Mouse (Mus musculus) liver, embryonic 11.5 days (tissue): ENCODE data around the gene Lrrc61. TPM values are rescaled to one million over a fixed set of nuclear protein-coding genes. Genes with fewer than 3 reads are reported as not detected.

Experiments used
- ATAC-seq: fragments of 200-750 bp; cut with Nextera tagmentation; replicated peaks from 2 replicates; pipeline ENCODE4 v1.8.0; 2017; ENCODE audit warnings: moderate number of reproducible peaks, mild to moderate bottlenecking, moderate TSS enrichment, moderate library complexity; ENCODE audit not compliant: low FRiP score
- DNase-seq: peaks from one replicate; pipeline ENCODE4 v3.0.0-alpha.2; 2017; ENCODE audit warnings: low spot score
- H3K27ac ChIP-seq: fragments of 300-500 bp; sonication (generic); 2 replicates; pipeline ENCODE4 v1.5.1; 2014; ENCODE audit warnings: mild to moderate bottlenecking, low read depth, low read length, control low read depth
- H3K27me3 ChIP-seq: fragments of 300-500 bp; sonication (generic); replicated peaks from 2 replicates; pipeline ENCODE4 v1.6.1; 2014; ENCODE audit warnings: low read length, mixed read lengths; ENCODE audit not compliant: control insufficient read depth, insufficient read depth
- H3K36me3 ChIP-seq: fragments of 300-500 bp; sonication (generic); 2 replicates; pipeline ENCODE4 v1.6.1; 2014; ENCODE audit warnings: mild to moderate bottlenecking, low read length, moderate library complexity, mixed read lengths; ENCODE audit not compliant: control insufficient read depth, insufficient read depth
- H3K4me1 ChIP-seq: fragments of 300-500 bp; sonication (generic); replicated peaks from 2 replicates; pipeline ENCODE4 v1.6.1; 2014; ENCODE audit warnings: low read length, mixed read lengths; ENCODE audit not compliant: control insufficient read depth, insufficient read depth
- H3K4me2 ChIP-seq: fragments of 300-500 bp; sonication (generic); 2 replicates; pipeline ENCODE4 v1.6.1; 2014; ENCODE audit warnings: mild to moderate bottlenecking, control low read depth, moderate library complexity
- H3K4me3 ChIP-seq: fragments of 300-500 bp; sonication (generic); 2 replicates; pipeline ENCODE4 v1.5.1; 2014; ENCODE audit warnings: low read depth, low read length, control low read depth
- H3K9ac ChIP-seq: fragments of 300-500 bp; sonication (generic); 2 replicates; pipeline ENCODE4 v1.6.1; 2014; ENCODE audit warnings: low read depth, low read length, control low read depth
- H3K9me3 ChIP-seq: fragments of 300-500 bp; sonication (generic); 2 replicates; pipeline ENCODE4 v1.6.1; 2016; ENCODE audit warnings: low read length, inconsistent platforms, mixed read lengths; ENCODE audit not compliant: control insufficient read depth
- WGBS: fragments of 180-500 bp; shearing (Covaris S2); extraction: QIAGEN DNeasy Blood & Tissue Kit; methylation state at CpG from one replicate; pipeline ENCODE4 v1.1.7; 2014; 5-methylcytosine and 5-hydroxymethylcytosine counted together
- polyA plus RNA-seq: library from polyadenylated mRNA; unstranded; fragments of >200 nt; fragmentation: Nextera tagmentation; extraction: Ambion mirVana; gene quantifications from 2 replicates; pipeline ENCODE4 v1.2.1, GENCODE M21; 2014

Lrrc61 gene
- polyA plus RNA-seq, 1 experiment from 2014 or later, result 4.6 TPM

GRCm38 (mm10) chr6:48572572-48573061, 18.0 kb downstream of the Lrrc61 start, which contains the start of gene Rarres2:
TSS of gene Rarres2 (minus strand) at chr6:48572789.
- Histone ChIP-seq H3K9me3 (no peaks in the 10 kb centered on the region), H3K36me3 (no peaks in the 10 kb centered on the region), H3K4me2 (no peak within 1 kb of the TSS), H3K4me3 (no peak within 1 kb of the TSS), H3K9ac (no peak within 1 kb of the TSS), H3K27me3 (no peaks in the 10 kb centered on the region), H3K27ac (no peak within 1 kb of the TSS), H3K4me1 (peaks cover 4% of the 10 kb centered on the region)
- DNase-seq, result no peak
- 36% methylated on average over 6 of the region's 6 CpGs for WGBS
- ATAC-seq, result no peak

GRCm38 (mm10) chr6:48573280-48573679, 18.7 kb downstream of the Lrrc61 start:
- Histone ChIP-seq H3K27me3 (no peaks in the 10 kb centered on the region), H3K9me3 (no peaks in the 10 kb centered on the region), H3K4me1 (peaks cover 4% of the 10 kb centered on the region), H3K4me2 (no peak overlapping the region), H3K4me3 (no peak overlapping the region), H3K27ac (no peak overlapping the region), H3K36me3 (no peaks in the 10 kb centered on the region), H3K9ac (no peak overlapping the region)
- WGBS, result 43% methylated on average over 10 of the region's 10 CpGs
- DNase-seq (no peak), ATAC-seq (no peak)

- Histone ChIP-seq H3K27me3 (no peaks in the 10 kb centered on the region), H3K9ac (no peak overlapping the region), H3K4me1 (peaks cover 4% of the 10 kb centered on the region), H3K36me3 (no peaks in the 10 kb centered on the region), H3K4me3 (no peak overlapping the region), H3K4me2 (no peak overlapping the region), H3K27ac (no peak overlapping the region), H3K9me3 (no peaks in the 10 kb centered on the region)
- WGBS, result 66% methylated on average over 3 of the region's 3 CpGs
- DNase-seq, result no peak
- ATAC-seq, result no peak
Measured at GRCm38 (mm10) chr6:48573981-48574380, 19.4 kb downstream of the Lrrc61 start.

GRCm38 (mm10) chr6:48578736-48579135, 24.1 kb downstream of the Lrrc61 start:
- H3K4me2 ChIP-seq, result no peak overlapping the region
- no peak overlapping the region for H3K4me3 ChIP-seq
- H3K27ac ChIP-seq, result no peak overlapping the region
- DNase-seq (no peak), ATAC-seq (no peak)
- H3K36me3 ChIP-seq, result no peaks in the 10 kb centered on the region
- H3K9ac ChIP-seq, result no peak overlapping the region
- WGBS, result 35% methylated on average over 5 of the region's 5 CpGs
- H3K9me3 ChIP-seq, result no peaks in the 10 kb centered on the region
- no peaks in the 10 kb centered on the region for H3K27me3 ChIP-seq
- H3K4me1 ChIP-seq, result no peaks in the 10 kb centered on the region

- Histone ChIP-seq H3K27ac (no peak overlapping the region), H3K27me3 (no peaks in the 10 kb centered on the region), H3K4me2 (no peak overlapping the region), H3K9me3 (no peaks in the 10 kb centered on the region), H3K9ac (no peak overlapping the region), H3K4me1 (no peaks in the 10 kb centered on the region), H3K36me3 (no peaks in the 10 kb centered on the region), H3K4me3 (no peak overlapping the region)
- DNase-seq, result no peak
- 14% methylated on average over 5 of the region's 5 CpGs for WGBS
- no peak for ATAC-seq
Measured at GRCm38 (mm10) chr6:48579215-48579648, 24.6 kb downstream of the Lrrc61 start.

- WGBS, result 46% methylated on average over 3 of the region's 3 CpGs
- Histone ChIP-seq H3K9me3 (no peaks in the 10 kb centered on the region), H3K27ac (no peak overlapping the region), H3K27me3 (no peaks in the 10 kb centered on the region), H3K4me3 (no peak overlapping the region), H3K9ac (no peak overlapping the region), H3K36me3 (no peaks in the 10 kb centered on the region), H3K4me1 (no peaks in the 10 kb centered on the region), H3K4me2 (no peak overlapping the region)
- ATAC-seq (no peak), DNase-seq (no peak)
Measured at GRCm38 (mm10) chr6:48581257-48581656, 26.7 kb downstream of the Lrrc61 start.

GRCm38 (mm10) chr6:48582037-48582436, 27.4 kb downstream of the Lrrc61 start:
- H3K36me3 ChIP-seq, result no peaks in the 10 kb centered on the region
- no peak overlapping the region for H3K4me2 ChIP-seq
- ATAC-seq (no peak), DNase-seq (no peak)
- no peak overlapping the region for H3K27ac ChIP-seq
- H3K4me3 ChIP-seq, result no peak overlapping the region
- H3K9ac ChIP-seq, result no peak overlapping the region
- H3K27me3 ChIP-seq, result no peaks in the 10 kb centered on the region
- H3K4me1 ChIP-seq, result no peaks in the 10 kb centered on the region
- no peaks in the 10 kb centered on the region for H3K9me3 ChIP-seq
- WGBS, result 81% methylated on average over 3 of the region's 3 CpGs

- H3K9me3 ChIP-seq, result no peaks in the 10 kb centered on the region
- H3K4me1 ChIP-seq, result peaks cover 4% of the 10 kb centered on the region
- H3K4me3 ChIP-seq, result no peak within 1 kb of the TSS
- no peak within 1 kb of the TSS for H3K27ac ChIP-seq
- DNase-seq (no peak), ATAC-seq (no peak)
- 31% methylated on average over 6 of the region's 6 CpGs for WGBS
- H3K36me3 ChIP-seq, result no peaks in the 10 kb centered on the region
- H3K9ac ChIP-seq, result no peak within 1 kb of the TSS
- H3K4me2 ChIP-seq, result no peak within 1 kb of the TSS
- H3K27me3 ChIP-seq, result no peaks in the 10 kb centered on the region
Measured at GRCm38 (mm10) chr6:48589194-48589750, 34.7 kb downstream of the Lrrc61 start, which contains the start of gene Gm45021. TSS of gene Gm45021 (plus strand) at chr6:48589610.

GRCm38 (mm10) chr6:48591221-48591845, 36.7 kb downstream of the Lrrc61 start:
- Histone ChIP-seq H3K4me2 (no peak overlapping the region), H3K36me3 (peaks cover 7% of the 10 kb centered on the region), H3K9me3 (peaks cover 2% of the 10 kb centered on the region; the same call in 1 of the 2 replicates), H3K27me3 (no peaks in the 10 kb centered on the region), H3K4me1 (peaks cover 11% of the 10 kb centered on the region), H3K27ac (no peak overlapping the region), H3K9ac (no peak overlapping the region), H3K4me3 (no peak overlapping the region)
- DNase-seq (no peak), ATAC-seq (no peak)
- WGBS, result 82% methylated on average over 3 of the region's 3 CpGs
